Mouse (Mus musculus): ENCODE measurements at regions not wholly inside any gene's neighbourhood (a gene's known extent, or its start where the extent isn't known, plus 50 kb on each side); places are given as distances from the start of the nearest gene placed in this dataset.

GRCm38 (mm10) chr5:98108394-98108793 lies 58.6 kb upstream of the Prdm8 start:
- WGBS: 85% methylated on average over 3 of the region's 3 CpGs
- Histone ChIP-seq H3K27ac (ENCODE audit: low read depth) (no peak overlapping the region), H3K27me3 (ENCODE audit: insufficient read depth, low read length) (no peaks in the 10 kb centered on the region), H3K9ac (no peak overlapping the region), H3K9me3 (ENCODE audit: low read depth, low read length) (no peaks in the 10 kb centered on the region), H3K4me2 (no peak overlapping the region), H3K4me3 (ENCODE audit: low read depth, low read length) (no peak overlapping the region), H3K4me1 (ENCODE audit: insufficient read depth) (no peaks in the 10 kb centered on the region), H3K36me3 (ENCODE audit: insufficient read depth) (no peaks in the 10 kb centered on the region)
- TF ChIP-seq CTCF (IDR thresholded peaks at IDR 0.05; ENCODE audit: low read depth): no peak
- ATAC-seq (ENCODE audit: insufficient read depth): no peak
- DNase-seq: no peak

DNA sequence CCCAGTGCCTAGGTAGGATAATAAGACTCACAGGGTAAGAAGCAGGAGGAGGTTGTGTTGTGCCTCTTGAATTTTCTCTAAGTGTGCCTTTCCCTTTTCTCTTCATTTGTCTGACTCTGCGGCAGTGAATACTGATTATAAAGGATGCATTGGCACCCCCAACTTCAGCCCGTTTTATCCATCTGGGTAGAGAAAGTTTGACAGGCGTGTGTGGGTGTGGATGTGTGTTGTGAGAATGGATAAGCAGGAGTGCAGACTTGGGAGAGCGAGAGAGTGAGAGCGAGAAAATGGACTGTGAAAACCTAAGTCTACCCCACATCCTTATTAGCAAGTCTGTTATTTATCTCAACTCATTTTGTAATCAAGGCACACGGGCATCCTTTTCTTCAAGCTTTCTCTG lies 60.7 kb upstream of the Prdm8 start:
- Histone ChIP-seq H3K4me3 (ENCODE audit: low read depth, low read length) (no peak overlapping the region), H3K9ac (no peak overlapping the region), H3K4me1 (ENCODE audit: insufficient read depth) (no peaks in the 10 kb centered on the region), H3K36me3 (ENCODE audit: insufficient read depth) (no peaks in the 10 kb centered on the region), H3K9me3 (ENCODE audit: low read depth, low read length) (no peaks in the 10 kb centered on the region), H3K27ac (ENCODE audit: low read depth) (no peak overlapping the region), H3K4me2 (no peak overlapping the region), H3K27me3 (ENCODE audit: insufficient read depth, low read length) (no peaks in the 10 kb centered on the region)
- DNase-seq: no peak
- no peak for ATAC-seq (ENCODE audit: insufficient read depth)
- TF ChIP-seq CTCF (IDR thresholded peaks at IDR 0.05; ENCODE audit: low read depth): no peak
- WGBS: 77% methylated on average over 6 of the region's 6 CpGs

DNA sequence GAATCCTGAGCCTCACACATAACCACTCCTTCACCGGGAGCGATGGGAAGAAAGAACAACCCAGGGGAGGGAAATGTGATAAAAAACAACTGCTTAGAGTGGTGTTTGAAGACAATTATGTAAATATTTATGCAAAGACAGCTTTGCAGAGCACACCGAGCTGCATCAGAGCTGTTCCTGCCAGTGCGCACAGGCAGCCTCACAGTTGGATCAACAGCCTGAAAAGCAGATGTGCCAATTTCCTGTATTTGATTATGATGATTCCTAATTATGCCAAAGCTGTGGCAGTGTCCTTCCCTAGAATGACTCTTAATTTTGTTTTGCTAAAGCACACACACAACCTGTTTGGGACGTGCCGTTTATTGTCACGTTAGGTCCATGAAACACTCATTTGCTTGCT lies 52.6 kb upstream of the Antxr2 start:
- H3K27me3 ChIP-seq (ENCODE audit: insufficient read depth, low read length): no peaks in the 10 kb centered on the region
- ATAC-seq (ENCODE audit: insufficient read depth) (no peak), DNase-seq (peak; percentile 8)
- no peak for TF ChIP-seq CTCF (IDR thresholded peaks at IDR 0.05; ENCODE audit: low read depth)
- no peak overlapping the region for H3K4me3 ChIP-seq (ENCODE audit: low read depth, low read length)
- no peak overlapping the region for H3K27ac ChIP-seq (ENCODE audit: low read depth)
- no peak overlapping the region for H3K4me2 ChIP-seq
- no peaks in the 10 kb centered on the region for H3K4me1 ChIP-seq (ENCODE audit: insufficient read depth)
- 27% methylated on average over 7 of the region's 7 CpGs for WGBS
- no peak overlapping the region for H3K9ac ChIP-seq
- no peaks in the 10 kb centered on the region for H3K36me3 ChIP-seq (ENCODE audit: insufficient read depth)
- no peaks in the 10 kb centered on the region for H3K9me3 ChIP-seq (ENCODE audit: low read depth, low read length)

- no peaks in the 10 kb centered on the region for H3K36me3 ChIP-seq (ENCODE audit: insufficient read depth)
- no peaks in the 10 kb centered on the region for H3K9me3 ChIP-seq (ENCODE audit: low read depth, low read length)
- ATAC-seq (ENCODE audit: insufficient read depth) (no peak), DNase-seq (no peak)
- TF ChIP-seq CTCF (IDR thresholded peaks at IDR 0.05; ENCODE audit: low read depth): no peak
- H3K4me1 ChIP-seq (ENCODE audit: insufficient read depth): no peaks in the 10 kb centered on the region
- 71% methylated on average over 5 of the region's 5 CpGs for WGBS
- no peak overlapping the region for H3K9ac ChIP-seq
- H3K27me3 ChIP-seq (ENCODE audit: insufficient read depth, low read length): no peaks in the 10 kb centered on the region
- H3K27ac ChIP-seq (ENCODE audit: low read depth): no peak overlapping the region
- no peak overlapping the region for H3K4me2 ChIP-seq
- H3K4me3 ChIP-seq (ENCODE audit: low read depth, low read length): no peak overlapping the region
These were observed 50.4 kb upstream of the Antxr2 start for GRCm38 (mm10) chr5:98081204-98081603.
